Mouse (Mus musculus) heart, embryonic 16.5 days (tissue): ENCODE measurements around the gene Siglec1. TPM values are rescaled to one million over a fixed set of nuclear protein-coding genes. Genes with fewer than 3 reads are reported as not detected.

Experiments used
- ATAC-seq: fragments of 200-750 bp; cut with Nextera tagmentation; replicated peaks from 2 replicates; pipeline ENCODE4 v1.8.0; 2017; ENCODE audit warnings: moderate number of reproducible peaks; ENCODE audit not compliant: insufficient read depth, low FRiP score; ENCODE audit errors: extremely low read depth
- H3K27ac ChIP-seq: fragments of 300-500 bp; sonication (generic); 2 replicates; pipeline ENCODE4 v1.5.1; 2014; ENCODE audit warnings: mild to moderate bottlenecking, low read length, control low read depth, moderate library complexity
- H3K27me3 ChIP-seq: fragments of 300-500 bp; sonication (generic); 2 replicates; pipeline ENCODE4 v1.6.1; 2014; ENCODE audit warnings: low read length, mixed read lengths; ENCODE audit not compliant: control insufficient read depth, insufficient read depth
- H3K36me3 ChIP-seq: fragments of 300-500 bp; sonication (generic); 2 replicates; pipeline ENCODE4 v1.6.1; 2014; ENCODE audit not compliant: control insufficient read depth, insufficient read depth
- H3K4me1 ChIP-seq: fragments of 300-500 bp; sonication (generic); 2 replicates; pipeline ENCODE4 v1.6.1; 2014; ENCODE audit warnings: low read length, mixed read lengths; ENCODE audit not compliant: control insufficient read depth, insufficient read depth
- H3K4me2 ChIP-seq: fragments of 300-500 bp; sonication (generic); 2 replicates; pipeline ENCODE4 v1.6.1; 2014; ENCODE audit warnings: low read depth, mild to moderate bottlenecking, control low read depth, low read length
- H3K4me3 ChIP-seq: fragments of 300-500 bp; sonication (generic); 2 replicates; pipeline ENCODE4 v1.5.1; 2014; ENCODE audit warnings: mild to moderate bottlenecking, control low read depth, low read length
- H3K9ac ChIP-seq: fragments of 300-500 bp; sonication (generic); 2 replicates; pipeline ENCODE4 v1.6.1; 2014; ENCODE audit warnings: low read length, control low read depth
- H3K9me3 ChIP-seq: fragments of 300-500 bp; sonication (generic); replicated peaks from 2 replicates; pipeline ENCODE4 v1.6.1; 2016; ENCODE audit warnings: low read length; ENCODE audit not compliant: control insufficient read depth
- WGBS: fragments of 180-500 bp; shearing (Covaris S2); extraction: QIAGEN DNeasy Blood & Tissue Kit; methylation state at CpG from one replicate; pipeline ENCODE4 v1.1.7; 2014; 5-methylcytosine and 5-hydroxymethylcytosine counted together
- polyA plus RNA-seq: library from polyadenylated mRNA; unstranded; fragments of >200 nt; fragmentation: Nextera tagmentation; extraction: Ambion mirVana; gene quantifications from 2 replicates; pipeline ENCODE4 v1.2.1, GENCODE M21; 2015

Gene Siglec1
- polyA plus RNA-seq, 1 experiment from 2014 or later: 0.46 TPM

DNA sequence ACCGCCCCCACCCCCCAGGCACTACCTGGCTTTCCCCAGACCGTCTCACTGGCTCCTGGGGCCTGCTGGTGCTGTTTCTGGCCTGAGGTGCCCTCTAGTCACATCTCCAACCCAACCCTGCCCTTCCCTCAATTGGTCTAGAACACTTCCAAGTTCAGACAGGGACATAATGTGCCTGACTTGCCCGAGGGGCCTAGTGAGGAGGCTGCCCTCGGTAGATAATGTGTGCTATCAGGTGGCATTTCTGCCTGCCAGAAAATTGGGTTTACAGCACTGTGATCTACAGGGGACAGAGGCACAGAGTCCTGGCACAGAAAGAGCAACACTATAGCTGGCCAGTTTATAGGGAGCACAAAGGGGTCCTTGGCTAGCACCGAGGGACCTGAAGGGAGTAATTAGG lies 34.5 kb downstream of the Siglec1 start:
- Histone ChIP-seq H3K27me3 (peaks cover 38% of the 10 kb centered on the region), H3K9ac (no peak overlapping the region), H3K27ac (no peak overlapping the region), H3K4me2 (no peak overlapping the region), H3K36me3 (no peaks in the 10 kb centered on the region), H3K9me3 (no peaks in the 10 kb centered on the region), H3K4me1 (peaks cover 18% of the 10 kb centered on the region), H3K4me3 (no peak overlapping the region)
- ATAC-seq: no peak
- 58% methylated on average over 5 of the region's 5 CpGs for WGBS

DNA sequence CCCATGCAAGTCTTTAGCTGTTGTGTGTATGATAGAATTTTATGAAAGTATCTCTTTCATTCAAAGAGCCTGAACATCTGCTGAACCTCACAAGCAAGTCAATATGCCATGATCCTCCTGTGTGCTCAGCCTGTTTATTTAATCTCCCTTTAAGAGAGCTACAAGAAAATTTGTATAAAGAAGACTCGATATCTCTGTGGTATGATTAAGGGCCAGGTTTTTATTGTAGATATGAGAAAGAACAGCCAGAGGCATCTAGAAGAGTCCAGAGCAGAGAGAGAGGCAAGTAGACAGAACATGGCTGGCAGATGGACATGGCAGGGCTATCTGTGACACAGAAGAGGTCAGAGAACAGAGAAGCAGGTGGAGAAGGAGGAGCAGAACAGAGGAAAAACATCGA lies 40.5 kb downstream of the Siglec1 start:
- no peak for ATAC-seq
- Histone ChIP-seq H3K4me2 (no peak overlapping the region), H3K4me1 (peaks cover 15% of the 10 kb centered on the region), H3K9ac (no peak overlapping the region), H3K27me3 (peaks cover 23% of the 10 kb centered on the region), H3K36me3 (no peaks in the 10 kb centered on the region), H3K27ac (no peak overlapping the region), H3K9me3 (no peaks in the 10 kb centered on the region), H3K4me3 (no peak overlapping the region)
- WGBS: 74% methylated on average over 2 of the region's 2 CpGs

DNA sequence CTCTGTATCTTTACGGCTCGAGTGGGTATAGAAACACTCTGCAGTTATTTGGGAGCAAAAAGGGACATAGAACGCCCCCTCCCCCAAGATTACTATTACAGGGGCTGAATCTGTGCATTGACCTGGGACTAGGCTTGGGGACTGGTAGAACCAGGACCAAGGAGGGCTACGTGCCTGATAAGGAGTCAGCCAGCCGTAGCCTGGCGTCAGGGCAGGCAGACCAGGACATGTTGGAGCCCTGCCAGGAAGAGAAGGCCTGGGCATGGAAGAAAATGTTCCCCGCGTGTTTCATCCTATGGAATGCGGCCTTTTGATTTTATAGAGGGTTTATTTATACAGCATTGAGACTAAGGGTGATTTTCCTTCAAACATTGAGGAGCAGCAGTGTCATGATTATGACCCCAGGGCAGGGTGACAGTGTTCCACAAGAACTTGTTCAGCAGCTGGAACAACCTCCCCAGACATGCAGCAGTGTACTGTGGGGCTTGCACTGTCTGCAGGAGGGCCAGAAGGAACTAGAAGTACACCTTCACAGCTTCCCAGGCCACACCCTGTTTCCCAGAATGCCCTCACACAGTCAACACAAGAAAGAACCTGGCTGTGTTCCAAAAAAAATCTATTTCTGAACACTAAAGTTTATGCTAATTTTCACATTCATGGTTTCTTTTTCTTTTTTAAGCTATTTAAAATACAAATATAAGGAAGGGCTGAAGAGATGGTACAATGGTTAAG lies 41.4 kb downstream of the Siglec1 start:
- Histone ChIP-seq H3K36me3 (no peaks in the 10 kb centered on the region), H3K9ac (no peak overlapping the region), H3K27me3 (peaks cover 32% of the 10 kb centered on the region), H3K4me3 (no peak overlapping the region), H3K9me3 (no peaks in the 10 kb centered on the region), H3K27ac (0 out of 2 replicates have a peak overlapping the region, but pooled peaks have one; percentile 13), H3K4me1 (peaks cover 15% of the 10 kb centered on the region), H3K4me2 (no peak overlapping the region)
- WGBS: 40% methylated on average over 9 of the region's 9 CpGs
- ATAC-seq: peak; percentile 41; the same call in 1 of the 2 replicates

DNA sequence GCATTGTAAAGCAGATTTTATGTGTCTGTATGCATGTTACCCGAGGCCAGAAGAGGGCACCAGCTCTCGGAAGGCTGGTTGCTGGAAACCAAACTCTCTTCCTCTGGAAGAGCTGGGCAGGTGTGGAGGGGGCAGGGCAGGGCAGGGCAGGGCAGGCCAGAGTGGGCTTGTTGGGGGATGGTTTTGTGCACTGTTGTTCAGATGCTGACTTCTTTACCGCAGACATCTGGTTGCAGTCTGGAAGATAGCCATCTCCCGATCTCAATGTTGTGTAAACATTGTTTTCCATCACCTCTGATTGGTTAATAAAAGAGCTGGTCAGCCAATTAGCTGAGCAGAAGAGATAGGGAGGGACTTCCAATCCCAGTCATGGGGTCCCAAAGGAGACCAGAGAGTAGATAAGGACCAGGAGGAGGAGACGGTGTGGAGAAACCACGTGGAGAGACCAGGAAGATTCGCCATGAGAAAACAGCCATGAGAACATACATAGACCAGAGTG lies 42.2 kb downstream of the Siglec1 start:
- H3K4me2 ChIP-seq: 0 out of 2 replicates have a peak overlapping the region, but pooled peaks have one; percentile 15
- H3K4me3 ChIP-seq: no peak overlapping the region
- no peak for ATAC-seq
- whole genome bisulfite sequencing: 16% methylated on average over 7 of the region's 7 CpGs
- no peak overlapping the region for H3K9ac ChIP-seq
- peaks cover 15% of the 10 kb centered on the region for H3K4me1 ChIP-seq
- no peaks in the 10 kb centered on the region for H3K9me3 ChIP-seq
- no peak overlapping the region for H3K27ac ChIP-seq
- H3K27me3 ChIP-seq: peaks cover 39% of the 10 kb centered on the region
- no peaks in the 10 kb centered on the region for H3K36me3 ChIP-seq

DNA sequence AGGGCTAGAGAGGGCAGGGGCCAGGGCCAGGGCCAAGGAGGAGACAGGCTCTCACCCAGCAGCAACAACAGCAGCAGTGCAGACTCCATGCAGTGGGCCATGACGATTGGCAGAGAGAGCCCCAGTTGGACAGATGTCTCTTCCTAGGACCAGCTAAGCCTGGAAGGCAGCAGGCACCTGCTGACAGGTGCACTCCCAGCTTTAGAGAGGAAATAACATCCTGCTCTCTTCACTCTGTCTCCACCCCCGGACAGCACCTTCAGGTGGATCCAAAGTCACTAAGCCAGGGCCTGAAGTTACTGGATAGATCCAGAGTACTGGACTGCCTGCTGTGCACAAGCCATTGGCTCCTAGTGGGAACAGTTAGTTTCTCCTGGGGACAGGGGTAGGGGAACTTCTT lies 43.6 kb downstream of the Siglec1 start, which contains the start of gene Gfra4:
Gene Gfra4, minus strand, starts transcription at position 101 of the 400 bp plus-strand sequence.
- Histone ChIP-seq H3K4me3 (no peak within 1 kb of the TSS), H3K27me3 (peaks cover 45% of the 10 kb centered on the region), H3K9ac (no peak within 1 kb of the TSS), H3K36me3 (no peaks in the 10 kb centered on the region), H3K27ac (no peak within 1 kb of the TSS), H3K9me3 (no peaks in the 10 kb centered on the region), H3K4me2 (no peak within 1 kb of the TSS), H3K4me1 (peaks cover 20% of the 10 kb centered on the region)
- WGBS: 66% methylated on average over 2 of the region's 2 CpGs
- no peak for ATAC-seq

DNA sequence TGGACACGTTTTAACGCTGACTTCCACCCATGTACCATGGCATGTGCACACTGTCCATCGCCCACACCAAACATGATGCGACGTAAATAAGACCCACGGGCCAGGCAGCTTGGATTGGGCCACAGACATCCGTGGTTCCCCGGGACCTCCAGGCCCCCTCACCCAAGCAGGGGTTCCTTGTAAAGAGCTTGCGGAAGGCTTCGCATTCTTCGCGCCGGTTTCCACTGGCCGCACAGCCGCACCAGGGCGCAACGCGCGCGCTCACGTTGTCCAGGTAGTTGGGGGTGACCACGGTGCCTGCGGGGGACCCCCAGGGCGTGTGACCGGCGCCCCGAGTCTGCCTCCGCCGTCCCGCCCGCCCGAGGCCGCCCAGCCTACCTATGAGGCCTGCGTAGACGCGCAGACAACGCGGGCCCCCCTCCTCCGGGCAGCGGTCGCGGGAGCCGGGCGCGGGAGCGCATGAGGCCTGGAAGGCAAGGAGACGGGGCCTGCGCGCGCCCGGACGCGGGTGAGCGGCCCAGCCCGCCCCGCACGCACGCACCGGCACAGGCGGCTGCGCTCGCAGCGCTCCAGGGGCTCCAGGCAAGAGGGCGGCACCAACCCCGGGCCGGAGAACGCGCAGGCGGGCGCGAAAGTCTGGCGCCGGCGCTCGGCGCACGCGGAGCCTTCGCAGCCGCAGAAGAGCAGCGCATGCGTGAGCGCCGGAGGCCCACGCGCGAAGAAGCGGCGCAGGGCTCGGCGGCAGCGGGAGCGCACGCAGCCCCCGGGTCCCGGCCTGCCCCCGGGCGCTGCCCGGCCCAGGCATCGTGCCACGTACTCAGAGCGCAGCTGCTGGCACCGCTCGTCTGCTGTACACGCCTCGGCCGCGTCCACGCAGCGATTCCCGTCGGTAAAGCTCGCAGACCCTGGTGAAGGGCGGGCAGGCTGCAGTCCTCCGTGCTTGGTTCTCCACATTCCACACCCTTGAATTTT lies 45.4 kb downstream of the Siglec1 start:
- WGBS: 3% methylated on average over 113 of the region's 115 CpGs
- H3K4me3 ChIP-seq: peak overlapping the region; percentile 55
- no peak overlapping the region for H3K27ac ChIP-seq
- ATAC-seq: peak; percentile 14; the same call in 1 of the 2 replicates
- no peaks in the 10 kb centered on the region for H3K36me3 ChIP-seq
- peak overlapping the region; percentile 79 for H3K4me2 ChIP-seq
- H3K9me3 ChIP-seq: no peaks in the 10 kb centered on the region
- H3K4me1 ChIP-seq: peaks cover 25% of the 10 kb centered on the region
- H3K9ac ChIP-seq: peak overlapping the region; percentile 70
- peaks cover 46% of the 10 kb centered on the region for H3K27me3 ChIP-seq

DNA sequence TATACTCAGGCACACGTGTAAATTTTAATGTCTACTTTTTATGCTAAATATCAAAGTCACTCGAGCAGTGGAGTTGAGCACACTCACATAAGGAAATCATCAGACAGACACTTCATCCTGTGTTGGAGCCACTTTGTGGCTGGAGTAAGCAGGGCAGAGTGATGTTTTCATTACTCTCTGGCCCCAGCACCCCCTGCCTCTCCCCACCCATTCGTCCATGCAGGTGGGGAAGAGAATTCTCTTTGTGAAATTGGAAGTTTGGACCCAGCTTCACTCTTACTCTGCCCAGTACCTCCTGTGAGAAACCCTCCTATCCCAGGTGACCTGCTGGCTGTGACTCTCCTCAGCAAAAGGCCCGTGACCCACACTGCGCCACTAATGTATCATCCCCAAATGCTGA lies 47.9 kb downstream of the Siglec1 start:
- Histone ChIP-seq H3K4me2 (no peak overlapping the region), H3K4me3 (no peak overlapping the region), H3K4me1 (peaks cover 9% of the 10 kb centered on the region), H3K9me3 (peaks cover 4% of the 10 kb centered on the region), H3K36me3 (no peaks in the 10 kb centered on the region), H3K27ac (no peak overlapping the region), H3K27me3 (peaks cover 52% of the 10 kb centered on the region), H3K9ac (no peak overlapping the region)
- ATAC-seq: no peak
- 87% methylated on average over 5 of the region's 5 CpGs for WGBS

DNA sequence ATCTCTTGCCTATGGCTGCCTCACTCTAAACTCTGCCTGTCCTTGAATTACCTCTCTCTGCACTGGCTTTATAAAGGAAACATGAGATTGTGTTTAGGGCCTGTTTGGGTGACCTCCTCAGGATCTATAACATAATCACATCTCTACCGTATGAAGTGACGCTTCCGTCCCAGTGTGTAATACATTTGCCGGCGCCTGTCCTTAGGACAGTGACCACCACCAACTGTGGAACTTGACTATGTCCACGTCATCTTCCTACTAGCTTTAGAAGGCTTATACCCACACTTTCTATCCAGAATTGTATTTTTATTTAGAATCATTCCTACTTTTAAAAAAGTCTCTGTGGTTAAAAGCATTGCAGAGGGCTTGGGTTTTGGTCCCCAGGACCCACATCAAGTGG lies 48.4 kb downstream of the Siglec1 start:
- 89% methylated on average over 6 of the region's 6 CpGs for WGBS
- H3K36me3 ChIP-seq: no peaks in the 10 kb centered on the region
- H3K9ac ChIP-seq: no peak overlapping the region
- peaks cover 51% of the 10 kb centered on the region for H3K27me3 ChIP-seq
- no peak for ATAC-seq
- H3K4me3 ChIP-seq: no peak overlapping the region
- H3K4me1 ChIP-seq: peaks cover 9% of the 10 kb centered on the region
- peaks cover 8% of the 10 kb centered on the region for H3K9me3 ChIP-seq
- no peak overlapping the region for H3K4me2 ChIP-seq
- no peak overlapping the region for H3K27ac ChIP-seq
